Mouse (Mus musculus) kidney, embryonic 15.5 days (tissue): ENCODE results near the gene Uckl1. TPM values are rescaled to one million over a fixed set of nuclear protein-coding genes. Genes with fewer than 3 reads are reported as not detected.

Experiments
- ATAC-seq: fragments of 200-750 bp; cut with Nextera tagmentation; replicated peaks from 2 replicates; pipeline ENCODE4 v1.8.0; 2017; ENCODE audit warnings: moderate TSS enrichment; ENCODE audit not compliant: low FRiP score
- H3K27ac ChIP-seq: fragments of 300-500 bp; sonication (generic); 2 replicates; pipeline ENCODE4 v1.5.1; 2015; ENCODE audit warnings: mild to moderate bottlenecking, inconsistent platforms
- H3K27me3 ChIP-seq: fragments of 300-500 bp; sonication (generic); 2 replicates; pipeline ENCODE4 v1.6.1; 2015; ENCODE audit warnings: inconsistent platforms
- H3K36me3 ChIP-seq: fragments of 300-500 bp; sonication (generic); 2 replicates; pipeline ENCODE4 v1.6.1; 2015; ENCODE audit warnings: inconsistent platforms
- H3K4me1 ChIP-seq: fragments of 300-500 bp; sonication (generic); 2 replicates; pipeline ENCODE4 v1.6.1; 2015; ENCODE audit warnings: inconsistent platforms
- H3K4me2 ChIP-seq: fragments of 300-500 bp; sonication (generic); 2 replicates; pipeline ENCODE4 v1.6.1; 2015; ENCODE audit warnings: moderate library complexity, mild to moderate bottlenecking, inconsistent platforms
- H3K4me3 ChIP-seq: fragments of 300-500 bp; sonication (generic); replicated peaks from 2 replicates; pipeline ENCODE4 v1.5.1; 2015; ENCODE audit warnings: mild to moderate bottlenecking, inconsistent platforms
- H3K9ac ChIP-seq: fragments of 300-500 bp; sonication (generic); 2 replicates; pipeline ENCODE4 v1.6.1; 2015; ENCODE audit warnings: mild to moderate bottlenecking, inconsistent platforms
- H3K9me3 ChIP-seq: fragments of 300-500 bp; sonication (generic); replicated peaks from 2 replicates; pipeline ENCODE4 v1.6.1; 2016; ENCODE audit warnings: inconsistent platforms
- WGBS: fragments of 180-500 bp; shearing (Covaris S2); methylation state at CpG from one replicate; pipeline ENCODE4 v1.1.7; 2015; ENCODE audit warnings: mixed read lengths; 5-methylcytosine and 5-hydroxymethylcytosine counted together
- polyA plus RNA-seq: library from polyadenylated mRNA; unstranded; fragments of >200 nt; fragmentation: Nextera tagmentation; extraction: Ambion mirVana; gene quantifications from 2 replicates; pipeline ENCODE4 v1.2.1, GENCODE M21; 2015

Uckl1 gene
- polyA plus RNA-seq, 1 experiment from 2014 or later = 59.0 TPM

DNA sequence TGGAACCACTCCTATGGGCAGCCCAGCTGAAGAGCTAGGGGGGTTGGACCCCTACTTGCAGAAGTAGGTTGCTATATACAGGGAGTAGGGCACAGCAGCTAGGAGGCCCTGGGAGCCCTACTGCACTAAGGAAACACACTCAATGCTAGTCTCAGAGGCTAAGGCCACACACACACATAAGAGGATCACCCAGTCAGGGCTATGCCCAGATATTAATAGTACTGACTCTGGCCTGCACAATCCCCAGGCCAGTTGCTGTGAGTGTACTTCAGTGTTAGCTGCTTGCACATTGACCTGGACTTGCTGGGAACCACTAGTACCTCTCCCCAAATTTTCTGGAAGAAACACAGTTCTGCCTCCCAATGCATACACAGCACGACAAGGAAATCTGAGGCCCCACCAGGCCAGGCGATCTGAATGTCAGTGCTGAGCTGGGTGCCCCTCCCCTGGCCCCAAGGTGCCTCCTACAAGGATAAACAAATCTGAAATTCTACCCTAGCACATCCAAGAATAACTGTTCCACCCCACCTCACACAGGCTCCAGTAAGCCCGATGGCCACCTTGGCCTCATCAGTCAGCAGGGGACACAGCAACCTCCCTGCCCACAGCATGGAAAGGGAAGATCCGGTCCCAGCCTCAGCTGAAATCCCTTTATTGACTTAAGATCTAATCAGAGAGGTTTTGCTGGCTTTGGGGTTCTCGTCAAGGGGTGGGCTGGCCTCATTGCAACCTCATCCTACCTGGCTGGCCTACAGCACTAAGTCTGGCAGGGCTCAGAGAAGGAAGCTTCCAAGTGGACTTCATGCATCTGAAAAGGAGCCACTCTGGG is 5.7 kb downstream of the Uckl1 start:
- H3K4me2 ChIP-seq = peak overlapping the region; percentile 22
- peaks cover 39% of the 10 kb centered on the region for H3K4me1 ChIP-seq
- 0 out of 2 replicates have a peak overlapping the region, but pooled peaks have one; percentile 18 for H3K9ac ChIP-seq
- no peaks in the 10 kb centered on the region for H3K9me3 ChIP-seq
- H3K4me3 ChIP-seq = no peak overlapping the region
- WGBS = 19% methylated on average over 5 of the region's 5 CpGs
- no peaks in the 10 kb centered on the region for H3K27me3 ChIP-seq
- H3K27ac ChIP-seq = peak overlapping the region; percentile 93
- peak; percentile 38 for ATAC-seq
- H3K36me3 ChIP-seq = peaks cover 17% of the 10 kb centered on the region

DNA sequence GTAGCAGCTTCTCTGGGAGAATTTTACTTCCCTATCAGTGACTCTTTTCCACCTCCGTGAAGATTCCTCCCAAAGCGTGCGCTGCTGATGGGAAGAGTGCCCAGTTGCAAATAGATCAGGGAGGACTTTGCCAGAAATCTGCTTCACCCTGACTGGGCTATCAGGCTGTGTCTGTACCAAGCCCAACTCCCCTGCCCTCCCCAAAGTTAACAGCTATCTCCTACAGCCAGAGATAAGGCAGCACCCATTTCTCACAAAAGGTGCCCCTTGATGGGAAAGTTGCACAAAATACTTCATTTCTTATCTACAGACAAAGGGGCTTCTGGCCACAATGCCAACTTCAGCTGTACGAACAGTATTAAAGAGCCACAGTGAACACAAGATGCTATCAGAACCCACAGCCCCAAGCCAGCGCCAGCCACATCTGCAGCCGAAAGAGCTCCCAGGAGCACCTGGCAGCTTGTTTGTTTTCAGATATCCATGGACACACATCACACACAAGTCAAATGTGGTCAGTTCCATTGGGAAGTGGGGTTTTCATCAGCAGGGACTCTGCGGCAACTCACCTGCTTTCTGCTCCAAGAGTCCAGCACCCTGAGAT is 6.6 kb downstream of the Uckl1 start:
- H3K9me3 ChIP-seq = no peaks in the 10 kb centered on the region
- ATAC-seq = no peak
- peaks cover 39% of the 10 kb centered on the region for H3K4me1 ChIP-seq
- no peak overlapping the region for H3K4me3 ChIP-seq
- no peak overlapping the region for H3K4me2 ChIP-seq
- 0 out of 2 replicates have a peak overlapping the region, but pooled peaks have one; percentile 18 for H3K9ac ChIP-seq
- 70% methylated on average over 7 of the region's 7 CpGs for WGBS
- H3K27ac ChIP-seq = peak overlapping the region; percentile 93; the same call in 1 of the 2 replicates
- peaks cover 18% of the 10 kb centered on the region; the same call in 1 of the 2 replicates for H3K36me3 ChIP-seq
- H3K27me3 ChIP-seq = no peaks in the 10 kb centered on the region

DNA sequence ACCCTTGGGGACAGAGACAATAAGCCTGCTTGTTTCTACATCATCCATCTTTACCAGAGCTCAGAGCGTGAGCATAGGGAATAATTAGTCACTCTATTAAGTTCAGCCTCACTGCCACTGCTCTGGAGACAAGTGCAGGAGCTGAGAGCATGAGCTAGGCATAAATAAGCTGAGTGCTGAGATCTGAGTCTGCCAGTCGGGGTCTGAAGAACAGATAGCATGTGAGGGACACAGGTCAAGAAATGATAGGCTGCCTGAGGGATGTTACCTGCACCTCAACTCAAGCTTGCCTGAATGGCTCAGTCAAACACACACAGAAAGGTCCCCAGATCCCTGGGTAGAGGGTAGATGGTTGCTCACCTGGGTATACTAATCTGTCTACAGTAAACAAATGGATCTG is 7.6 kb downstream of the Uckl1 start:
- Histone ChIP-seq H3K9me3 (no peaks in the 10 kb centered on the region), H3K9ac (no peak overlapping the region), H3K4me3 (no peak overlapping the region), H3K4me1 (peaks cover 35% of the 10 kb centered on the region), H3K4me2 (no peak overlapping the region), H3K36me3 (peaks cover 24% of the 10 kb centered on the region), H3K27me3 (no peaks in the 10 kb centered on the region), H3K27ac (no peak overlapping the region)
- no peak for ATAC-seq
- 66% methylated on average over 2 of the region's 2 CpGs for WGBS

DNA sequence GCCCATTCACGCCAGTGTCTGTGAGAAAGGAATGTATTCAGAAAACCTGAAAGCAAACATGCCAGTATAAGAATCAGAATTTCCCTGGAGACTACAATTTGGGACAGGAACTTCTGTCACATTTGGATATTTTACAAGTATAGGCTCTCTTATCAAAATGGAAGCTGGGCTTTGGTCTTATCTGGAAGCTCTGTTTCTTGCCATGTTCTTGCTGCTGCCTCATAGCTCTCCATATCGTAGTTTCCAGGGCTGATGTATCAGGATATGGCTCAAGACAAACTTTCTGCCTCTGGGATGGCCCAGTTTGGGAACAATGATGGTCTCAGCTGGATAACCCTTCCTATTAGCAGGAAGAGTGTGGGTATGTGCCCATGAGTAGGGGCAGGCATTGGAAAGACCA is 8.1 kb downstream of the Uckl1 start:
- Histone ChIP-seq H3K27ac (no peak overlapping the region), H3K4me2 (no peak overlapping the region), H3K4me1 (peaks cover 32% of the 10 kb centered on the region), H3K9me3 (no peaks in the 10 kb centered on the region), H3K4me3 (no peak overlapping the region), H3K9ac (no peak overlapping the region), H3K36me3 (peaks cover 27% of the 10 kb centered on the region), H3K27me3 (no peaks in the 10 kb centered on the region)
- ATAC-seq = no peak
- 91% methylated on average over 2 of the region's 2 CpGs for WGBS

DNA sequence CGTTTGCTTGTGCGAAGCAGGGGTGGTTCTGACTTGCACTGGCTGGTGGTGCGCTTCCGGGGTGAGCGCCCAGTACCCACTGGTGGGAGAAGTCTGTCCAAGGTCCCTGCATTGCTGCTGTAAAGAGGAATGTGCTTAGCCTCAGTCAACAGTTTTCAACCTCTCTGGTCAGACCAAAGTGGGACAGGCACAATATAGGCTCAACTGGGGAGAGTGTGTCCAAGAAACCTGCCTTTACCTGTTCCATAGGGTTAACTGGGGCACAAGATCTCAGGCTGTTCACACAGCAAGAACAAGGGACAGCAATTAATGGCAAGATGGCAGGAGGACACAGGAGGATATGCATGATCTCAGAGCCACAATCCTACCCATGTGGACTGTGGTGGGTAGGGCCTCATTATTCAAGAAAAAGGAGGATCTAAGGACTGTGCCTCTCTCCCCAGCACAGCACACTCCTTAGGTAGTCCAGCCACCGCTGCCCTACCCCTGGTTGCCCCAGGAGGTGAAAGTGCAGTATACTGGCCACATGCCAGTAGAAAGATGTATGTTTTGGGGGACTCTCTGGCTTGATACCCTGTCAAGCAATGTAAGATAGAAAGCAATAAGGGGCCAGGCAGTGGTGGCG is 9.7 kb downstream of the Uckl1 start:
- no peak overlapping the region for H3K4me3 ChIP-seq
- no peak for ATAC-seq

DNA sequence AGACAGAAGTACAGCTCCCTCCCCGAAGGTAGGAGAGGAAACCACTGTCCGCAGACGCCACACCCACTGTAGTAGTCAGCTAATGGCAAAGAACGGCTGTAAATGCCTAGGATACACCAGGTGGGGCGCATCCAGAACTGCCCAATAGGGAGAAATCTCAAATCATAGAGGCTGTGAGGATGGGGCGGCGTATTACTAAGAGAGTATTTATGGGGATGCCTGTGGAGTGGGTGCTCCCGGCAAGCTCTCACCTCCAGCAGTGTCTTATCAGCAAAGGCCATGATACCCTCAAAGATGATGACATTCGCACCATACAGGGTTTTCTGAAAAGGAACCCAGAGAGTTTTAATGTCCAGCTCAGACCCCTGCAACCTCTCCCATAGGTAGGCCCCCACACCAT is 10.7 kb downstream of the Uckl1 start:
- H3K9me3 ChIP-seq = no peaks in the 10 kb centered on the region
- no peak overlapping the region for H3K27ac ChIP-seq
- WGBS = 91% methylated on average over 9 of the region's 9 CpGs
- H3K27me3 ChIP-seq = no peaks in the 10 kb centered on the region
- peaks cover 12% of the 10 kb centered on the region for H3K4me1 ChIP-seq
- H3K36me3 ChIP-seq = peaks cover 27% of the 10 kb centered on the region
- no peak for ATAC-seq
- H3K4me3 ChIP-seq = no peak overlapping the region
- H3K9ac ChIP-seq = no peak overlapping the region
- no peak overlapping the region for H3K4me2 ChIP-seq

More for the DNA sequence above, 9.7 kb downstream of the Uckl1 start:
- Histone ChIP-seq H3K9me3 (no peaks in the 10 kb centered on the region), H3K27me3 (no peaks in the 10 kb centered on the region), H3K4me1 (peaks cover 23% of the 10 kb centered on the region), H3K9ac (no peak overlapping the region), H3K27ac (no peak overlapping the region), H3K4me2 (no peak overlapping the region), H3K36me3 (peaks cover 27% of the 10 kb centered on the region)
- 87% methylated on average over 7 of the region's 7 CpGs for WGBS

DNA sequence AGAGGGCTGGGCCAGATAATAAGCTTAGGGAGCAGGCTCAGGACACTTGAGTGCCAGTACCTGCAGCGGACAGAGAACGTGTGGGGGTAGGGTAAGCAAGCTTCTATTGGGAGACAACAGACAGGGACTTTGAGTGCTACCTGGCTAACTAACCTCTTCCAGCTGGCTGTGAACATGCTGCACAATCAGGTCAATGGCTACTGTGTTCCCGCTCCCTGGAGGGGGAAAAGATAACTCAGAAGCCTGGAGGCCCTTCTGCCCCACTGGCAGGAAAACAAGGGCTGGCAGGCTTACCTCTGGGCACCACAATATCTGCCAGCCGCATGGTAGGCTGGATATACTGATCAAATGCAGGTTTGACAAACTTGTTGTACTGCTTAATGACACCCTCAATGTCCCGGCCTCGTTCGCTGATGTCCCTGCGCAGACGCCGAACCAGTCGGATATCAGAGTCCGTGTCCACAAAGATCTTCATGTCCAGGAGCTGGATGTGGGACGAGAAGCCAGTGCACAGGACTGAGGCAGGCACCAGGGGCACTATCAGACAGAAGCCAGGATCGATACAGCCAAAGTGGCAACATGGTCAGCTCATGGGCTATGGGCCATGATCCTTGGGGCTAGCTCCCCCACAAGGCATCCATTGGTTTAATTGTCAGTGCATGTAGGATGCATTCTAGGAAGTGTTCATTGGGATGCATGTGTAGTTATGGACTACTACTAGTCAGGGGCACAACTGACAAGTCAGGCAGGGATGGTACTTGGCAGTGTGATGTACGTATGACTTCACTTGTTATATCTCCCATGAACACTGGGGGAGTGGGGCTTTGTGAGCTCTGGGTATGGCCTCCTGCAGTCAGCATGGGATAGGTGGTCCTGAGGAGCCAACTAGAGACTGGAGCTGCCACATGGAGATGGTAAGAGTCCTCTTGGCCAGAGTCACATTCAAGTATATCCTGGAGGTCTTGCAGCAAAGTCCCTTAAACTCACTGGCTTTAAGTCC is 11.5 kb downstream of the Uckl1 start:
- WGBS = 91% methylated on average over 15 of the region's 15 CpGs
- Histone ChIP-seq H3K4me1 (peaks cover 5% of the 10 kb centered on the region), H3K4me2 (no peak overlapping the region), H3K27me3 (no peaks in the 10 kb centered on the region), H3K36me3 (peaks cover 27% of the 10 kb centered on the region), H3K4me3 (no peak overlapping the region), H3K9ac (no peak overlapping the region), H3K9me3 (no peaks in the 10 kb centered on the region), H3K27ac (no peak overlapping the region)
- no peak for ATAC-seq

DNA sequence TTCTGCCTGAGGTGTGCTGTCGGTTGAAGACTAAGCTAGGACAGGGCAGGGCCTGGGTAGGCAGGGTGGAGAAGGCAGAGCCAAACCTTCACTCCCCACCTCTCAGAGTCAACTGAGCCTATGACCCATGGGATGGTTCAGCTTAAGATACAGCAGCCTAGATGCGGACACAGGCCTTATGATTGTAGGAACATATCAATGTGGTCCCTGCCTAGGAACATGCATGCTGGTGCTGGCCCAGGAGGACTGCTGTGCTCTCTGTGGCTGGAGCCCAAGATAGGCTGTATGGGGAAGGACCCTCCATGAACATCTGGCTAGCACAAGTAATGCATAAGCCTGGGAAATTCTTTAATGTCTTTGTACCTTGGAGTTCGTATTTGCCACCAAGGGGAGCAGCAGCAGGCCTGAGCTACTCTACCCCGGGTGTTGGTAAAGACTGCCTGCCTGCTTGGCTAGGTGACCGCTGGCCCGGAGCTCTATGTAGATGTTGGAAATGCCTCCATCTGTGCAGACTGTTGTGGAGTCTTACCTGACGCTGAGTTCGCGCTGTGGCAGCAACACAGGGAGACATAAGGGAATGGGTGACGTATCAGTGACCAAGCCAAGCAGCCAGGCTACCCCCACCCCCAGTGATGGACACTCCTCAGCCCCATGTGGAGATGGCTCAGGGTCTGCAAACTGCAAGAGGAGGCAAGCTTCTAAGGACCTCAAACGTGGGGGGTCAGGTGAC is 12.6 kb downstream of the Uckl1 start:
- no peak overlapping the region for H3K27ac ChIP-seq
- H3K9ac ChIP-seq = no peak overlapping the region
- peaks cover 27% of the 10 kb centered on the region for H3K36me3 ChIP-seq
- H3K4me1 ChIP-seq = no peaks in the 10 kb centered on the region
- H3K4me3 ChIP-seq = no peak overlapping the region
- WGBS = 90% methylated on average over 11 of the region's 11 CpGs
- H3K27me3 ChIP-seq = no peaks in the 10 kb centered on the region
- no peaks in the 10 kb centered on the region for H3K9me3 ChIP-seq
- H3K4me2 ChIP-seq = no peak overlapping the region
- no peak for ATAC-seq

DNA sequence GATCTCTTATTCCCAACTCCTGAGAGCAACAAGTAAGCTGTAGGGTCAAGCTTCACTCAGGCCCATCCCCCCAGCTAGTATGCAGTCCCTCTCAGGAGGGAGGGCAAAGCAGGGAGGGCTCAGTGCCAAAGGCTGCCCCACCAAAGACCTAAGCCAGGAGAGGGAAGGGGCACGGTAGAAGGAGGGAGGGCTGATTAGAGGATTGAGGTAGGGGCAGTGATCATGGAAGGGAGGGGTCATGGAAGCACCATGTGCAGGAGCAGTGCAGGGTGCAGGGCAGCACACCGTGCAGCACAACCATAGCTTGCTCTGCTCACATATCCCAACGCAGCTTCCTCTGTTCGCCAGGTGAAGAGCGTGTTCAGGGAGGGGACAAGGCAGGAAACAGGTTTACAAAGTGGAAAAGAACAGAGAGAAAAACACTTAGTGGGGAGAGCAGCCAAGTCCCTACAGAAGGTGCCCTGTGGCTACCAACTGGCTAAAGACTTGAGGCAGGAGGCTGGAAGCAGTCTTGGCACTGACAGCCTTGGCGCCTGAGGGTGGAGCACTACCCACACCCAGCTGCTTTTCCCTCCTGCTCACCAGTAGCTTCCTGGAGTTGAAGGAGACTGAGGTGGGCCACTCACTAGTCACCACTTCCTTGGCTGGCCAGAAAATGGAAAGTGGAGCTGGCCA is 13.6 kb downstream of the Uckl1 start:
- no peak for ATAC-seq
- WGBS = 64% methylated on average over 6 of the region's 6 CpGs

DNA sequence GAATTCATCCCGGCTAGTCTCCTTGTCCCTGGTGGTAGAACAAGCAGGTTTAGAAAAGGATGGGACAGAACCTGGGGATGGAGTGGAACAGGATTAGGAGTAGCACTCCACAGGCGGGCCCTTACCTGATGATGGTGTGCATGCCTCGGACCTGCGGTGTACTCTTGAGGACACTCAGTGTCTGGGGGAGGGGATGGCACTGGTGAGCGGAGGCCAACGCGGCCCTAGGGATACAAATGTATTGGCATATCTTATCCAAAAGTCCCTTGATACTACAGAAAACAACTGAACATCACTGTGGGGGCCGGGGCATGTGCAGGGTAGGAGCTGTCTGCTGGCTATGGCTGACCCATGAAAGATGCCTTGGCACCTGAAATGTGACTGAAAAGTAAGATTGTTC is 14.3 kb downstream of the Uckl1 start:
- Histone ChIP-seq H3K27ac (no peak overlapping the region), H3K9ac (no peak overlapping the region), H3K4me1 (no peaks in the 10 kb centered on the region), H3K27me3 (no peaks in the 10 kb centered on the region), H3K4me2 (no peak overlapping the region), H3K9me3 (no peaks in the 10 kb centered on the region; the same call in 1 of the 2 replicates), H3K4me3 (no peak overlapping the region), H3K36me3 (peaks cover 27% of the 10 kb centered on the region)
- 85% methylated on average over 8 of the region's 8 CpGs for WGBS
- ATAC-seq = no peak

More for the DNA sequence above, 13.6 kb downstream of the Uckl1 start:
- Histone ChIP-seq H3K9ac (no peak overlapping the region), H3K9me3 (no peaks in the 10 kb centered on the region), H3K36me3 (peaks cover 27% of the 10 kb centered on the region), H3K27me3 (no peaks in the 10 kb centered on the region), H3K4me2 (no peak overlapping the region), H3K27ac (no peak overlapping the region), H3K4me3 (no peak overlapping the region), H3K4me1 (no peaks in the 10 kb centered on the region)
